Mouse (Mus musculus) neural tube, embryonic 14.5 days (tissue): ENCODE results near the gene Gm49322. TPM values are rescaled to one million over a fixed set of nuclear protein-coding genes. Genes with fewer than 3 reads are reported as not detected.

Source experiments
- ATAC-seq: fragments of 200-750 bp; cut with Nextera tagmentation; 2 replicates; pipeline ENCODE4 v1.8.0; 2017; ENCODE audit warnings: low read depth, mild to moderate bottlenecking, moderate TSS enrichment, moderate library complexity
- H3K27ac ChIP-seq: fragments of 300-500 bp; sonication (generic); 2 replicates; pipeline ENCODE4 v1.5.1; 2014; ENCODE audit warnings: low read depth, mild to moderate bottlenecking, control low read depth, low read length, moderate library complexity, mixed read lengths
- H3K27me3 ChIP-seq: fragments of 300-500 bp; sonication (generic); 2 replicates; pipeline ENCODE4 v1.6.1; 2014; ENCODE audit warnings: low read length; ENCODE audit not compliant: control insufficient read depth, insufficient read depth
- H3K36me3 ChIP-seq: fragments of 300-500 bp; sonication (generic); 2 replicates; pipeline ENCODE4 v1.6.1; 2014; ENCODE audit warnings: low read length, mixed read lengths; ENCODE audit not compliant: control insufficient read depth, insufficient read depth
- H3K4me1 ChIP-seq: fragments of 300-500 bp; sonication (generic); 2 replicates; pipeline ENCODE4 v1.6.1; 2014; ENCODE audit warnings: low read length; ENCODE audit not compliant: control insufficient read depth, insufficient read depth
- H3K4me2 ChIP-seq: fragments of 300-500 bp; sonication (generic); 2 replicates; pipeline ENCODE4 v1.6.1; 2014; ENCODE audit warnings: mild to moderate bottlenecking, low read depth, low read length, control low read depth
- H3K4me3 ChIP-seq: fragments of 300-500 bp; sonication (generic); 2 replicates; pipeline ENCODE4 v1.5.1; 2014; ENCODE audit warnings: low read depth, low read length, control low read depth, mixed read lengths
- H3K9ac ChIP-seq: fragments of 300-500 bp; sonication (generic); replicated peaks from 2 replicates; pipeline ENCODE4 v1.6.1; 2014; ENCODE audit warnings: low read depth, mild to moderate bottlenecking, control low read depth, low read length, mixed read lengths
- H3K9me3 ChIP-seq: fragments of 300-500 bp; sonication (generic); 2 replicates; pipeline ENCODE4 v1.6.1; 2016; ENCODE audit warnings: low read length; ENCODE audit not compliant: control insufficient read depth
- WGBS: fragments of 180-500 bp; shearing (Covaris S2); extraction: QIAGEN DNeasy Blood & Tissue Kit; methylation state at CpG from one replicate; pipeline ENCODE4 v1.1.7; 2014; 5-methylcytosine and 5-hydroxymethylcytosine counted together
- polyA plus RNA-seq: library from polyadenylated mRNA; unstranded; fragments of >200 nt; fragmentation: Nextera tagmentation; extraction: Ambion mirVana; gene quantifications from 2 replicates; pipeline ENCODE4 v1.2.1, GENCODE M21; 2014

The Gm49322 gene
- polyA plus RNA-seq, 1 experiment from 2014 or later = 0.96 TPM

DNA sequence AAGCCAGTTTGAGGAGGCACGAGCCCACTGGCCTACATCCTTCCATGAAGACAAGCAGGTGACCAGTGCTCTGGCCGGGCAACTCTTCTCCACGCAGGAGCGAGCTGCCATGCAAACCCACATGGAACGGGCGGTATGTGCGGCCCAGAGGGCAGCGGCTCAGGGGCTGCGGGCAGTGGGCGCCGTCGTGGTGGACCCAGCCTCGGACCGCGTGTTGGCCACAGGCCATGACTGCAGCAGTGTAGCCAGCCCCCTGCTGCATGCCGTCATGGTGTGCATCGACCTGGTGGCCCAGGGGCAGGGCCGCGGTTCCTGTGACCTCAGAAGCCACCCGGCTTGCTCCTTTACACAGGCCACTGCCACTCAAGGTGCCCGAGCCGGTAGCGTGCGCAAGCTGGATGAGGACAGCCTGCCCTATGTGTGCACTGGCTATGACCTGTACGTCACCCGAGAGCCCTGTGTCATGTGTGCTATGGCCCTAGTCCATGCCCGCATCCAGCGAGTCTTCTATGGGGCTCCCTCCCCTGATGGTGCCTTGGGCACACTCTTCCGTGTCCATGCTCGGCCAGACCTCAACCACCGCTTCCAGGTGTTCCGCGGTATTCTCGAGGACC lies 1.0 kb downstream of the Gm49322 start:
- peaks cover 10% of the 10 kb centered on the region for H3K4me1 ChIP-seq
- WGBS = 97% methylated on average over 34 of the region's 34 CpGs
- no peak overlapping the region for H3K4me3 ChIP-seq
- no peak overlapping the region for H3K27ac ChIP-seq
- no peak for ATAC-seq
- H3K36me3 ChIP-seq = peaks cover 22% of the 10 kb centered on the region
- H3K9me3 ChIP-seq = no peaks in the 10 kb centered on the region
- no peaks in the 10 kb centered on the region for H3K27me3 ChIP-seq
- H3K4me2 ChIP-seq = no peak overlapping the region
- H3K9ac ChIP-seq = no peak overlapping the region

GRCm38 (mm10) chr10:80608435-80608834 lies 2.6 kb downstream of the Gm49322 start:
- Histone ChIP-seq H3K4me3 (no peak overlapping the region), H3K4me1 (peaks cover 9% of the 10 kb centered on the region), H3K36me3 (peaks cover 29% of the 10 kb centered on the region), H3K9me3 (no peaks in the 10 kb centered on the region), H3K27me3 (no peaks in the 10 kb centered on the region), H3K27ac (no peak overlapping the region), H3K9ac (no peak overlapping the region), H3K4me2 (no peak overlapping the region)
- 95% methylated on average over 3 of the region's 3 CpGs for WGBS
- ATAC-seq = no peak

DNA sequence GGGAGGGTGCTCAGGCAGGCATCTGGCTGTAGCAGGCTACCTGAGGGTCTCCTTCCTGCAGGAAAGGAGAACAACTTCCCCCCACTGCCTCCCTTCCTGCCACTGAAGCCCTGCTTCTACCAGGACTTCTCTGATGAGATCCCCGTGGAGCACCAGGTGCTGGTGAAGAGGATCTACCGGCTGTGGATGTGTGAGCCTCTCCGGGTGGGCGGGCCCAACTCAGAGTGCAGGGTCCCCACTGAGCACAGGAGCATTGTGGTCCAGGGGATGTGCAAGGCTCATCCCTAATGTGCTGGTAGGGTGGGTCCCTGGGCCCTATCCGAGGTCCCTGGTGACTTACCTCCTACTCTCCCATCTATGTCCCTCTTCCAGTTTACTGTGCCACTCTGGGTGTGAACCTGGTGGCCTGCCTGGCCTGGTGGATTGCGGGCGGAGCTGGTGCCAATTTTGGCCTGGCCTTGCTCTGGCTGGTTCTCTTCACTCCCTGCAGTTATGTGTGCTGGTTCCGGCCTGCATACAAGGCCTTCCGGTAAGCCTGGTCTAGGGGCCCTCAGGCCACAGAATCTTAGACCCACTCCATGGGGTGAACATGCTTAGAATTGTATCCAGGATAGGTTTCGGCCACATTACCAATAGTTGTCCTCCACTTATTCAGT lies 3.6 kb downstream of the Gm49322 start:
- WGBS = 90% methylated on average over 10 of the region's 10 CpGs

GRCm38 (mm10) chr10:80610116-80610785 lies 4.4 kb downstream of the Gm49322 start:
- no peaks in the 10 kb centered on the region for H3K9me3 ChIP-seq
- no peak overlapping the region for H3K27ac ChIP-seq
- no peak overlapping the region for H3K4me3 ChIP-seq
- H3K9ac ChIP-seq = no peak overlapping the region
- peaks cover 36% of the 10 kb centered on the region for H3K36me3 ChIP-seq
- 89% methylated on average over 9 of the region's 9 CpGs for WGBS
- ATAC-seq = no peak
- H3K4me2 ChIP-seq = no peak overlapping the region
- no peaks in the 10 kb centered on the region for H3K4me1 ChIP-seq
- H3K27me3 ChIP-seq = no peaks in the 10 kb centered on the region

More for the DNA sequence above, 3.6 kb downstream of the Gm49322 start:
- Histone ChIP-seq H3K27me3 (no peaks in the 10 kb centered on the region), H3K4me1 (no peaks in the 10 kb centered on the region), H3K4me3 (no peak overlapping the region), H3K9me3 (no peaks in the 10 kb centered on the region), H3K9ac (no peak overlapping the region), H3K27ac (no peak overlapping the region), H3K36me3 (peaks cover 29% of the 10 kb centered on the region), H3K4me2 (no peak overlapping the region)
- ATAC-seq = no peak

- H3K9ac ChIP-seq = no peak overlapping the region
- no peaks in the 10 kb centered on the region for H3K9me3 ChIP-seq
- no peak overlapping the region for H3K27ac ChIP-seq
- ATAC-seq = no peak
- 72% methylated on average over 4 of the region's 4 CpGs for WGBS
- no peaks in the 10 kb centered on the region for H3K27me3 ChIP-seq
- no peak overlapping the region for H3K4me3 ChIP-seq
- no peaks in the 10 kb centered on the region for H3K4me1 ChIP-seq
- peaks cover 43% of the 10 kb centered on the region for H3K36me3 ChIP-seq
- no peak overlapping the region for H3K4me2 ChIP-seq
Measured at GRCm38 (mm10) chr10:80611024-80611423, 5.2 kb downstream of the Gm49322 start.

GRCm38 (mm10) chr10:80611905-80612304 lies 6.1 kb downstream of the Gm49322 start:
- Histone ChIP-seq H3K4me1 (no peaks in the 10 kb centered on the region), H3K4me3 (no peak overlapping the region), H3K9me3 (no peaks in the 10 kb centered on the region), H3K4me2 (no peak overlapping the region), H3K9ac (no peak overlapping the region), H3K36me3 (peaks cover 43% of the 10 kb centered on the region), H3K27ac (no peak overlapping the region), H3K27me3 (no peaks in the 10 kb centered on the region)
- whole genome bisulfite sequencing = 93% methylated on average over 3 of the region's 3 CpGs
- no peak for ATAC-seq

DNA sequence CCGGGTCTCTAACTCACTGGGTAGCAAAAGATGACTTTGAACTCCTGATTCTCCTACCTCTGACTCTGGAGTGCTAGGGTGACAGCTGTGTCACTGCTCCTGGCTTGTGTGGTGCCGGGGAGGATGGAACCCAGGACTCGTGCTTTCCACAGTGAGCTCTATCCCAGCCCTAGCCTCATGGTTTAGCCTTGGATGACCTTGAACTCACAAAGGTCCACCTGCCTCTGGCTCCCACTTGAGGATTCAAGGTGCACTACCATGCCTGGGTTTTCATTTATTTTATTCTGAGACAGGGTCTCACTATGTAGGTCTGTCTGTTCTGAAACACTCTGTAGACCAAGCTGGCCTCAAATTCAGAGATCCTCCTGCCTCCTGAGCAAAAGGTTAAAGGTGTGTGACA lies 8.0 kb downstream of the Gm49322 start:
- no peak overlapping the region for H3K4me3 ChIP-seq
- no peaks in the 10 kb centered on the region for H3K27me3 ChIP-seq
- no peak overlapping the region for H3K9ac ChIP-seq
- H3K27ac ChIP-seq = no peak overlapping the region
- no peaks in the 10 kb centered on the region for H3K9me3 ChIP-seq
- no peaks in the 10 kb centered on the region for H3K4me1 ChIP-seq
- ATAC-seq = no peak
- 85% methylated on average over 3 of the region's 3 CpGs for WGBS
- H3K36me3 ChIP-seq = peaks cover 30% of the 10 kb centered on the region
- no peak overlapping the region for H3K4me2 ChIP-seq

DNA sequence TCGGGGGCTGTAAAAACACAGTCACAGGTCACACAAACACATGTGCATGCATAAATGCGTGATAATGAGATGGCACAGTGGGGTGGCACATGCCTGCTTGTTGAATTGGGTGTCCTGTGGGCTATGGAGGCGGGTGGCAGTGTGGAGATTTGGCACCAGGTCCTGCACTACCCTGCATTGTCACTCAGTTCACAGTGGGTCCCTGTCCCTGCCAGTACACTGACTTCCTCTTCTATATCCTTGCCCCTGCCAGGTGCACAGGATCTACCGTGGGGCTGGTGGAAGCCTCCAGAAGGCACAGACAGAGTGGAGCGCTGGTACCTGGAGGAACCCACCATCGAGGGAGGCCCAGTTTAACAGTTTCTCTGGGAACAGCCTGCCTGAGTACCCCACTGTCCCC lies 8.5 kb downstream of the Gm49322 start:
- Histone ChIP-seq H3K9me3 (no peaks in the 10 kb centered on the region), H3K27ac (no peak overlapping the region), H3K27me3 (no peaks in the 10 kb centered on the region), H3K4me3 (no peak overlapping the region), H3K36me3 (peaks cover 25% of the 10 kb centered on the region), H3K4me2 (no peak overlapping the region), H3K4me1 (no peaks in the 10 kb centered on the region), H3K9ac (no peak overlapping the region)
- ATAC-seq = no peak
- 89% methylated on average over 6 of the region's 6 CpGs for WGBS

DNA sequence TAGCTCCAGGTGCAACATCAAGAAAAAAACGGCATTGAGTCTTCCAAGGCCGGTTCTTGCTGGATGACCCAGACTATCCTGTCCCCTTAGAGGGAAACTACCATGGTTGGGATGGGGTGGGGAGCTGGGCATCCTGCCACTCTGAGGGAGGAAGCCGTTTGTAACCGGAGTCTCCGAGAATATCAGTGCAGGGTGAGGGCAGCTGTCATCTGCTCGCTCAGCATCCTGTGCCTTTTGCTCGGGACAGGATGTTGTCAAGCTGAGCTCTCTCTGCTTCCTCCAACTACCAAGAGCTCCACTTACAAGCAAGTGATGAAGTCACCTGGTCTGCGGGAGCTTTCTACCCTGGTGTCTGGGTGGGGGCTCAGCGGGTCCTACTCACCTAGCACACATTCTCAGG lies 12.4 kb downstream of the Gm49322 start:
- WGBS = 81% methylated on average over 9 of the region's 9 CpGs
- peaks cover 8% of the 10 kb centered on the region for H3K4me1 ChIP-seq
- no peak overlapping the region for H3K9ac ChIP-seq
- no peaks in the 10 kb centered on the region for H3K9me3 ChIP-seq
- H3K36me3 ChIP-seq = peaks cover 15% of the 10 kb centered on the region
- H3K4me3 ChIP-seq = no peak overlapping the region
- no peak overlapping the region for H3K27ac ChIP-seq
- no peaks in the 10 kb centered on the region for H3K27me3 ChIP-seq
- no peak for ATAC-seq
- no peak overlapping the region for H3K4me2 ChIP-seq
